Mouse (Mus musculus): ENCODE data around the gene Kcnk10.

- TF ChIP-seq CTCF (IDR thresholded peaks at IDR 0.05; ENCODE audit: low read depth) = no peak
- no peak for TF ChIP-seq EP300 (optimal IDR thresholded peaks at IDR 0.05)
Measured at GRCm38 (mm10) chr12:98453161-98453560, 124.9 kb downstream of the Kcnk10 start.

Data from stomach, postnatal 0 days (tissue).